Mouse (Mus musculus) ovary, postnatal 14 days (tissue): Measurements from ENCODE around the gene Cabp2.
"Not testable (repeated sequence)": the region's sequence is repeated elsewhere in the genome, so short reads cannot be mapped to it uniquely, and the experiment has no call there.

Experiments used
- DNase-seq: peaks from one replicate; pipeline ENCODE4 v3.0.0; 2022; ENCODE audit warnings: low spot score

Cabp2 gene

GRCm38 (mm10) chr19:4055947-4056693, 25.3 kb upstream of the Cabp2 start:
- no peak for DNase-seq

GRCm38 (mm10) chr19:4056727-4057126, 24.7 kb upstream of the Cabp2 start:
- no peak for DNase-seq

- no peak for DNase-seq
Observed at GRCm38 (mm10) chr19:4057389-4057788, 24.0 kb upstream of the Cabp2 start.

GRCm38 (mm10) chr19:4057962-4058361, 23.4 kb upstream of the Cabp2 start:
- DNase-seq = no peak

- no peak for DNase-seq
Observed at GRCm38 (mm10) chr19:4058581-4058980, 22.8 kb upstream of the Cabp2 start.

GRCm38 (mm10) chr19:4059069-4059740, 22.2 kb upstream of the Cabp2 start, which contains the start of gene Gstp3:
Gstp3 (minus strand) TSS chr19:4059569.
- DNase-seq = no peak

GRCm38 (mm10) chr19:4060044-4060898, 21.1 kb upstream of the Cabp2 start:
- DNase-seq = not testable (repeated sequence)

- no peak for DNase-seq
Observed at GRCm38 (mm10) chr19:4060899-4061465, 20.4 kb upstream of the Cabp2 start.

GRCm38 (mm10) chr19:4063357-4063756, 18.0 kb upstream of the Cabp2 start:
- not testable (repeated sequence) for DNase-seq

- not testable (repeated sequence) for DNase-seq
Observed at GRCm38 (mm10) chr19:4064501-4064900, 16.9 kb upstream of the Cabp2 start.

- DNase-seq = no peak
Observed at GRCm38 (mm10) chr19:4066280-4066679, 15.1 kb upstream of the Cabp2 start.

- no peak for DNase-seq
Observed at GRCm38 (mm10) chr19:4066877-4067276, 14.5 kb upstream of the Cabp2 start.

- not testable (repeated sequence) for DNase-seq
Observed at GRCm38 (mm10) chr19:4068242-4068641, 13.1 kb upstream of the Cabp2 start.

- no peak for DNase-seq
Observed at GRCm38 (mm10) chr19:4068717-4069410, 12.5 kb upstream of the Cabp2 start.

GRCm38 (mm10) chr19:4070311-4070710, 11.1 kb upstream of the Cabp2 start:
- no peak for DNase-seq

- no peak for DNase-seq
Observed at GRCm38 (mm10) chr19:4070756-4071155, 10.6 kb upstream of the Cabp2 start.

- no peak for DNase-seq
Observed at GRCm38 (mm10) chr19:4071406-4071805, 10.0 kb upstream of the Cabp2 start.

- no peak for DNase-seq
Observed at GRCm38 (mm10) chr19:4072706-4073424, 8.5 kb upstream of the Cabp2 start.

GRCm38 (mm10) chr19:4075531-4075930, 5.8 kb upstream of the Cabp2 start:
- no peak for DNase-seq

GRCm38 (mm10) chr19:4079594-4079993, 1.8 kb upstream of the Cabp2 start:
- no peak for DNase-seq

- DNase-seq = no peak
Observed at GRCm38 (mm10) chr19:4080511-4081009, 818 bp upstream of the Cabp2 start.
